Mouse (Mus musculus) urinary bladder, postnatal 10 days (tissue): ENCODE data around the gene Cdh22.

ENCODE experiments used
- DNase-seq: peaks from one replicate; pipeline ENCODE4 v3.0.0; 2022; ENCODE audit warnings: low spot score

The Cdh22 gene

GRCm38 (mm10) chr2:165250903-165251302, 16.2 kb upstream of the Cdh22 start:
- no peak for DNase-seq

GRCm38 (mm10) chr2:165248967-165249366, 14.3 kb upstream of the Cdh22 start:
- no peak for DNase-seq

- no peak for DNase-seq
Observed at GRCm38 (mm10) chr2:165246349-165246748, 11.7 kb upstream of the Cdh22 start.

GRCm38 (mm10) chr2:165243122-165243720, 8.6 kb upstream of the Cdh22 start:
- DNase-seq, result no peak

GRCm38 (mm10) chr2:165242575-165242974, 7.9 kb upstream of the Cdh22 start:
- no peak for DNase-seq

GRCm38 (mm10) chr2:165241786-165242185, 7.1 kb upstream of the Cdh22 start:
- DNase-seq, result no peak

GRCm38 (mm10) chr2:165240371-165240770, 5.7 kb upstream of the Cdh22 start:
- DNase-seq, result no peak

GRCm38 (mm10) chr2:165239533-165240144, 5.0 kb upstream of the Cdh22 start:
- DNase-seq, result no peak

GRCm38 (mm10) chr2:165238416-165239145, 3.9 kb upstream of the Cdh22 start:
- DNase-seq, result no peak

GRCm38 (mm10) chr2:165234291-165234612, 401 bp downstream of the Cdh22 start:
- DNase-seq, result no peak

GRCm38 (mm10) chr2:165233491-165234290, 962 bp downstream of the Cdh22 start:
- no peak for DNase-seq

- DNase-seq, result no peak
Observed at GRCm38 (mm10) chr2:165229050-165229449, 5.6 kb downstream of the Cdh22 start.

- no peak for DNase-seq
Observed at GRCm38 (mm10) chr2:165223837-165224236, 10.8 kb downstream of the Cdh22 start.

- DNase-seq, result no peak
Observed at GRCm38 (mm10) chr2:165221952-165222351, 12.7 kb downstream of the Cdh22 start.

- no peak for DNase-seq
Observed at GRCm38 (mm10) chr2:165220347-165220945, 14.2 kb downstream of the Cdh22 start.

GRCm38 (mm10) chr2:165218954-165219353, 15.7 kb downstream of the Cdh22 start:
- no peak for DNase-seq

GRCm38 (mm10) chr2:165217361-165218149, 17.1 kb downstream of the Cdh22 start:
- DNase-seq, result no peak

GRCm38 (mm10) chr2:165215103-165215951, 19.3 kb downstream of the Cdh22 start:
- DNase-seq, result no peak

- no peak for DNase-seq
Observed at GRCm38 (mm10) chr2:165211426-165212079, 23.1 kb downstream of the Cdh22 start.

GRCm38 (mm10) chr2:165210948-165211347, 23.7 kb downstream of the Cdh22 start:
- no peak for DNase-seq
